Mouse (Mus musculus): ENCODE data around the gene 2310030G06Rik.

The 2310030G06Rik gene

GRCm38 (mm10) chr9:50746214-50746677 lies at the start of gene 2310030G06Rik:
TSS of gene 2310030G06Rik (minus strand) at chr9:50746536.
- peak; percentile 52 for DNase-seq (ENCODE audit: low read depth, low spot score)

GRCm38 (mm10) chr9:50795266-50795665 lies 48.9 kb upstream of the 2310030G06Rik start:
- no peak for DNase-seq (ENCODE audit: low read depth, low spot score)

GRCm38 (mm10) chr9:50782155-50782554 lies 35.8 kb upstream of the 2310030G06Rik start:
- DNase-seq (ENCODE audit: low read depth, low spot score) = peak; percentile 37

GRCm38 (mm10) chr9:50776162-50776760 lies 29.9 kb upstream of the 2310030G06Rik start:
- DNase-seq (ENCODE audit: low read depth, low spot score) = no peak

- peak; percentile 26 for DNase-seq (ENCODE audit: low read depth, low spot score)
These were observed 29.4 kb upstream of the 2310030G06Rik start for GRCm38 (mm10) chr9:50775662-50776126.

- peak; percentile 92 for DNase-seq (ENCODE audit: low read depth, low spot score)
These were observed 28.8 kb upstream of the 2310030G06Rik start, which contains the start of the genes Alg9 and 1110032A03Rik for GRCm38 (mm10) chr9:50774991-50775612. TSS of gene Alg9 (plus strand) at chr9:50775019. TSS of gene 1110032A03Rik (minus strand) at chr9:50775520.

- DNase-seq (ENCODE audit: low read depth, low spot score) = no peak
These were observed 27.7 kb upstream of the 2310030G06Rik start for GRCm38 (mm10) chr9:50774026-50774462.

- no peak for DNase-seq (ENCODE audit: low read depth, low spot score)
These were observed 23.7 kb upstream of the 2310030G06Rik start for GRCm38 (mm10) chr9:50770011-50770410.

GRCm38 (mm10) chr9:50768107-50769002 lies 22.0 kb upstream of the 2310030G06Rik start, which contains the start of gene Fdxacb1:
TSS of gene Fdxacb1 (plus strand) at chr9:50768236.
- DNase-seq (ENCODE audit: low read depth, low spot score) = peak; percentile 97

- DNase-seq (ENCODE audit: low read depth, low spot score) = no peak
These were observed 21.3 kb upstream of the 2310030G06Rik start for GRCm38 (mm10) chr9:50767531-50768106.

- DNase-seq (ENCODE audit: low read depth, low spot score) = peak; percentile 34
These were observed 17.0 kb upstream of the 2310030G06Rik start for GRCm38 (mm10) chr9:50763331-50763730.

- no peak for DNase-seq (ENCODE audit: low read depth, low spot score)
These were observed 15.3 kb upstream of the 2310030G06Rik start for GRCm38 (mm10) chr9:50761520-50762243.

GRCm38 (mm10) chr9:50756711-50757110 lies 10.4 kb upstream of the 2310030G06Rik start:
- no peak for DNase-seq (ENCODE audit: low read depth, low spot score)

GRCm38 (mm10) chr9:50753947-50754346 lies 7.6 kb upstream of the 2310030G06Rik start:
- no peak for DNase-seq (ENCODE audit: low read depth, low spot score)

- no peak for DNase-seq (ENCODE audit: low read depth, low spot score)
These were observed 6.7 kb upstream of the 2310030G06Rik start for GRCm38 (mm10) chr9:50752784-50753615.

- DNase-seq (ENCODE audit: low read depth, low spot score) = no peak
These were observed 5.8 kb upstream of the 2310030G06Rik start, which contains the start of gene Hspb2 for GRCm38 (mm10) chr9:50752054-50752602. TSS of gene Hspb2 (minus strand) at chr9:50752354.

GRCm38 (mm10) chr9:50751323-50751722 lies 5.0 kb upstream of the 2310030G06Rik start, which contains the start of gene Cryab:
TSS of gene Cryab (plus strand) at chr9:50751325.
- no peak for DNase-seq (ENCODE audit: low read depth, low spot score)

GRCm38 (mm10) chr9:50750706-50751105 lies 4.4 kb upstream of the 2310030G06Rik start:
- no peak for DNase-seq (ENCODE audit: low read depth, low spot score)

- no peak for DNase-seq (ENCODE audit: low read depth, low spot score)
These were observed 530 bp downstream of the 2310030G06Rik start for GRCm38 (mm10) chr9:50745806-50746205.
